Mouse (Mus musculus) intestine, postnatal 0 days (tissue): ENCODE results near the gene Rab11b. TPM values are rescaled to one million over a fixed set of nuclear protein-coding genes. Genes with fewer than 3 reads are reported as not detected.
A peak's percentile ranks its signal among the peaks of the same experiment; 100 is the strongest.

Source experiments
- ATAC-seq: fragments of 200-750 bp; cut with Nextera tagmentation; 2 replicates; pipeline ENCODE4 v1.8.0; 2017; ENCODE audit warnings: mild to moderate bottlenecking, moderate TSS enrichment, moderate library complexity
- H3K27ac ChIP-seq: fragments of 300-500 bp; sonication (generic); 2 replicates; pipeline ENCODE4 v1.5.1; 2014; ENCODE audit warnings: mild to moderate bottlenecking, low read depth, low read length, moderate library complexity
- H3K27me3 ChIP-seq: fragments of 300-500 bp; sonication (generic); replicated peaks from 2 replicates; pipeline ENCODE4 v1.6.1; 2014; ENCODE audit warnings: low read length, mixed read lengths; ENCODE audit not compliant: control insufficient read depth, insufficient read depth
- H3K36me3 ChIP-seq: fragments of 300-500 bp; sonication (generic); 2 replicates; pipeline ENCODE4 v1.6.1; 2014; ENCODE audit warnings: mild to moderate bottlenecking, moderate library complexity; ENCODE audit not compliant: control insufficient read depth, insufficient read depth
- H3K4me1 ChIP-seq: fragments of 300-500 bp; sonication (generic); replicated peaks from 2 replicates; pipeline ENCODE4 v1.6.1; 2014; ENCODE audit warnings: antibody characterized with exemption, low read length, mixed read lengths; ENCODE audit not compliant: control insufficient read depth, insufficient read depth
- H3K4me2 ChIP-seq: fragments of 300-500 bp; sonication (generic); replicated peaks from 2 replicates; pipeline ENCODE4 v1.6.1; 2014; ENCODE audit warnings: low read depth, mild to moderate bottlenecking, moderate library complexity
- H3K4me3 ChIP-seq: fragments of 300-500 bp; sonication (generic); 2 replicates; pipeline ENCODE4 v1.5.1; 2014; ENCODE audit warnings: low read depth, low read length
- H3K9ac ChIP-seq: fragments of 300-500 bp; sonication (generic); 2 replicates; pipeline ENCODE4 v1.6.1; 2014; ENCODE audit warnings: mild to moderate bottlenecking, low read depth, low read length
- H3K9me3 ChIP-seq: fragments of 300-500 bp; sonication (generic); 2 replicates; pipeline ENCODE4 v1.6.1; 2016; ENCODE audit warnings: mixed run types; ENCODE audit not compliant: control insufficient read depth
- CTCF ChIP-seq: sonication (generic); IDR thresholded peaks from 2 replicates; pipeline ENCODE4 v1.5.1; 2016; ENCODE audit warnings: low read depth, mild to moderate bottlenecking, control low read depth, antibody characterized with exemption, moderate library complexity
- WGBS: fragments of 180-500 bp; shearing (Covaris S2); extraction: QIAGEN DNeasy Blood & Tissue Kit; methylation state at CpG from one replicate; pipeline ENCODE4 v1.1.7; 2014; 5-methylcytosine and 5-hydroxymethylcytosine counted together
- polyA plus RNA-seq: library from polyadenylated mRNA; unstranded; fragments of >200 nt; fragmentation: Nextera tagmentation; extraction: Ambion mirVana; gene quantifications from 2 replicates; pipeline ENCODE4 v1.2.1, GENCODE M21; 2015

Gene Rab11b
- polyA plus RNA-seq, 1 experiment from 2014 or later: 157 TPM

- no peak overlapping the region for H3K9ac ChIP-seq
- no peak overlapping the region for H3K4me2 ChIP-seq
- 59% methylated on average over 2 of the region's 2 CpGs for WGBS
- no peak overlapping the region for H3K27ac ChIP-seq
- peak; percentile 59 for TF ChIP-seq CTCF
- H3K9me3 ChIP-seq: no peaks in the 10 kb centered on the region
- ATAC-seq: no peak
- H3K36me3 ChIP-seq: no peaks in the 10 kb centered on the region
- no peaks in the 10 kb centered on the region for H3K27me3 ChIP-seq
- no peaks in the 10 kb centered on the region for H3K4me1 ChIP-seq
- H3K4me3 ChIP-seq: no peak overlapping the region
Observed at GRCm38 (mm10) chr17:33729215-33729614, 31.1 kb downstream of the Rab11b start.

GRCm38 (mm10) chr17:33728396-33728795 lies 31.9 kb downstream of the Rab11b start:
- Histone ChIP-seq H3K4me2 (no peak overlapping the region), H3K9ac (no peak overlapping the region), H3K9me3 (no peaks in the 10 kb centered on the region), H3K36me3 (no peaks in the 10 kb centered on the region), H3K4me3 (no peak overlapping the region), H3K4me1 (no peaks in the 10 kb centered on the region), H3K27ac (no peak overlapping the region), H3K27me3 (no peaks in the 10 kb centered on the region)
- 75% methylated on average over 2 of the region's 2 CpGs for WGBS
- no peak for TF ChIP-seq CTCF
- ATAC-seq: no peak

GRCm38 (mm10) chr17:33719736-33720378 lies 40.5 kb downstream of the Rab11b start:
- 94% methylated on average over 7 of the region's 7 CpGs for WGBS
- no peaks in the 10 kb centered on the region for H3K27me3 ChIP-seq
- no peaks in the 10 kb centered on the region for H3K4me1 ChIP-seq
- TF ChIP-seq CTCF: no peak
- no peaks in the 10 kb centered on the region for H3K9me3 ChIP-seq
- H3K4me3 ChIP-seq: no peak overlapping the region
- no peak for ATAC-seq
- H3K36me3 ChIP-seq: no peaks in the 10 kb centered on the region
- H3K27ac ChIP-seq: no peak overlapping the region
- H3K4me2 ChIP-seq: no peak overlapping the region
- no peak overlapping the region for H3K9ac ChIP-seq

- Histone ChIP-seq H3K4me3 (peak overlapping the region; percentile 91; the same call in 1 of the 2 replicates), H3K9ac (0 out of 2 replicates have a peak overlapping the region, but pooled peaks have one; percentile 71), H3K27ac (no peak overlapping the region), H3K27me3 (no peaks in the 10 kb centered on the region), H3K4me1 (no peaks in the 10 kb centered on the region), H3K9me3 (no peaks in the 10 kb centered on the region), H3K4me2 (peak overlapping the region; percentile 77), H3K36me3 (no peaks in the 10 kb centered on the region)
- TF ChIP-seq CTCF: no peak
- no peak for ATAC-seq
- 45% methylated on average over 10 of the region's 10 CpGs for WGBS
Observed at GRCm38 (mm10) chr17:33718944-33719725, 41.2 kb downstream of the Rab11b start.

- Histone ChIP-seq H3K9ac (peak within 1 kb of the TSS; percentile 71), H3K4me1 (no peaks in the 10 kb centered on the region), H3K36me3 (no peaks in the 10 kb centered on the region), H3K27me3 (no peaks in the 10 kb centered on the region), H3K4me2 (peak within 1 kb of the TSS; percentile 77), H3K9me3 (no peaks in the 10 kb centered on the region), H3K4me3 (peak within 1 kb of the TSS; percentile 91), H3K27ac (peak within 1 kb of the TSS; percentile 41; the same call in 1 of the 2 replicates)
- peak; percentile 100 for ATAC-seq
- 1% methylated on average over 46 of the region's 46 CpGs for WGBS
- no peak for TF ChIP-seq CTCF
Observed at GRCm38 (mm10) chr17:33718384-33718881, 41.9 kb downstream of the Rab11b start, which contains the start of gene March2. Gene March2, minus strand, starts transcription at chr17:33718670.

GRCm38 (mm10) chr17:33717982-33718381 lies 42.3 kb downstream of the Rab11b start:
- Histone ChIP-seq H3K4me2 (peak overlapping the region; percentile 77), H3K4me1 (no peaks in the 10 kb centered on the region), H3K36me3 (no peaks in the 10 kb centered on the region), H3K27me3 (no peaks in the 10 kb centered on the region), H3K9ac (peak overlapping the region; percentile 71), H3K9me3 (no peaks in the 10 kb centered on the region), H3K27ac (peak overlapping the region; percentile 41; the same call in 1 of the 2 replicates), H3K4me3 (peak overlapping the region; percentile 91)
- TF ChIP-seq CTCF: no peak
- no peak for ATAC-seq
- WGBS: 8% methylated on average over 8 of the region's 8 CpGs
